Mouse (Mus musculus) G1E (cell line): ENCODE data around the gene Vps13a. TPM values are rescaled to one million over a fixed set of nuclear protein-coding genes. Genes with fewer than 3 reads are reported as not detected.

ENCODE experiments used
- ATAC-seq: 2 replicates; pipeline ENCODE4 v1.8.0; 2016; ENCODE audit warnings: mild to moderate bottlenecking; ENCODE audit not compliant: insufficient number of reproducible peaks, poor library complexity, low FRiP score, severe bottlenecking; ENCODE audit errors: extremely low read depth
- DNase-seq: peaks from one replicate; pipeline ENCODE4 v3.0.0; 2012; ENCODE audit warnings: low spot score
- H3K27me3 ChIP-seq: 2 replicates; pipeline ENCODE4 v1.6.1; 2012; ENCODE audit warnings: mild to moderate bottlenecking, low read length, inconsistent platforms; ENCODE audit not compliant: insufficient read depth
- H3K36me3 ChIP-seq: replicated peaks from 2 replicates; pipeline ENCODE3; 2012; ENCODE audit warnings: mild to moderate bottlenecking, inconsistent platforms
- H3K4me1 ChIP-seq: 2 replicates; pipeline ENCODE4 v1.6.1; 2012; ENCODE audit warnings: low read depth, low read length, inconsistent platforms, mixed read lengths; ENCODE audit not compliant: insufficient read depth
- H3K4me3 ChIP-seq: 2 replicates; pipeline ENCODE4 v1.5.1; 2012; ENCODE audit warnings: low read depth, mild to moderate bottlenecking, inconsistent platforms, low read length, moderate library complexity, mixed read lengths
- H3K9me3 ChIP-seq: replicated peaks from 2 replicates; pipeline ENCODE4 v1.6.1; 2012; ENCODE audit warnings: inconsistent platforms
- CTCF ChIP-seq: IDR thresholded peaks from 2 replicates; pipeline ENCODE4 v1.5.1; 2012; ENCODE audit warnings: low read depth, low read length, inconsistent platforms, mixed read lengths
- GATA1 ChIP-seq: IDR thresholded peaks from 2 replicates; pipeline ENCODE4 v1.6.1; 2012; ENCODE audit warnings: borderline replicate concordance, low read length, inconsistent platforms, mixed read lengths
- GATA2 ChIP-seq: IDR thresholded peaks from 2 replicates; pipeline ENCODE4 v1.6.1; 2012; ENCODE audit warnings: low read depth, low read length, inconsistent platforms, borderline replicate concordance
- POLR2AphosphoS5 ChIP-seq: IDR thresholded peaks from 2 replicates; pipeline ENCODE4 v1.6.1; 2012; ENCODE audit warnings: low read depth, low read length, inconsistent platforms; ENCODE audit not compliant: insufficient replicate concordance
- TAL1 ChIP-seq: conservative IDR thresholded peaks from 2 replicates; pipeline ENCODE4 v1.6.1; 2012; ENCODE audit warnings: low read depth, low read length, inconsistent platforms, mixed read lengths
- polyA plus RNA-seq: library from polyadenylated mRNA; stranded (reverse); fragments of >175 nt; gene quantifications from 2 replicates; pipeline ENCODE4 v1.2.3, GENCODE M21; 2012
- total RNA-seq, 2 experiments: library from RNA; stranded (forward) in 1 of 2; stranded (reverse) in 1 of 2; fragments of 200-1000 nt in 1 of 2; fragments of >200 nt in 1 of 2; fragmentation: Nextera tagmentation in 1 of 2; gene quantifications; 2 replicates each; pipeline ENCODE4 v1.2.3; 2014 to 2017

Vps13a gene
- total and polyA plus RNA-seq, 3 experiments, result 4.7 to 125 (median 89.9) TPM

- TF ChIP-seq POLR2AphosphoS5 (no peak), CTCF (no peak), TAL1 (no peak), GATA2 (no peak), GATA1 (no peak)
- Histone ChIP-seq H3K36me3 (no peaks in the 10 kb centered on the region), H3K4me3 (no peak overlapping the region), H3K27me3 (peaks cover 6% of the 10 kb centered on the region; the same call in 1 of the 2 replicates), H3K9me3 (no peaks in the 10 kb centered on the region), H3K4me1 (peaks cover 12% of the 10 kb centered on the region)
- DNase-seq (no peak), ATAC-seq (no peak)
These were observed 4.1 kb upstream of the Vps13a start for GRCm38 (mm10) chr19:16784879-16785278.

GRCm38 (mm10) chr19:16781406-16782019 lies 780 bp upstream of the Vps13a start:
- ATAC-seq (no peak), DNase-seq (no peak)
- Histone ChIP-seq H3K9me3 (no peaks in the 10 kb centered on the region), H3K36me3 (no peaks in the 10 kb centered on the region), H3K4me3 (peak overlapping the region; percentile 89), H3K27me3 (no peaks in the 10 kb centered on the region), H3K4me1 (peaks cover 29% of the 10 kb centered on the region)
- TF ChIP-seq TAL1 (no peak), GATA1 (no peak), CTCF (no peak), GATA2 (no peak), POLR2AphosphoS5 (no peak)

- H3K36me3 ChIP-seq, result peaks cover 4% of the 10 kb centered on the region
- peak; percentile 23 for DNase-seq
- H3K27me3 ChIP-seq, result no peaks in the 10 kb centered on the region
- H3K9me3 ChIP-seq, result no peaks in the 10 kb centered on the region
- peak overlapping the region; percentile 89 for H3K4me3 ChIP-seq
- ATAC-seq, result no peak
- TF ChIP-seq POLR2AphosphoS5 (no peak), GATA1 (no peak), TAL1 (no peak), GATA2 (no peak), CTCF (no peak)
- H3K4me1 ChIP-seq, result peaks cover 34% of the 10 kb centered on the region
These were observed 416 bp downstream of the Vps13a start for GRCm38 (mm10) chr19:16780251-16780783.

GRCm38 (mm10) chr19:16779786-16780185 lies 947 bp downstream of the Vps13a start:
- H3K4me1 ChIP-seq, result peaks cover 34% of the 10 kb centered on the region
- DNase-seq (no peak), ATAC-seq (no peak)
- no peaks in the 10 kb centered on the region for H3K9me3 ChIP-seq
- H3K4me3 ChIP-seq, result peak overlapping the region; percentile 89
- H3K27me3 ChIP-seq, result no peaks in the 10 kb centered on the region
- peaks cover 4% of the 10 kb centered on the region for H3K36me3 ChIP-seq
- TF ChIP-seq GATA2, result no peak
- TF ChIP-seq CTCF, result no peak
- TF ChIP-seq GATA1, result no peak
- TF ChIP-seq POLR2AphosphoS5, result no peak
- TF ChIP-seq TAL1, result no peak

- Histone ChIP-seq H3K4me3 (peak overlapping the region; percentile 54; the same call in 1 of the 2 replicates), H3K36me3 (peaks cover 4% of the 10 kb centered on the region), H3K9me3 (no peaks in the 10 kb centered on the region), H3K27me3 (no peaks in the 10 kb centered on the region), H3K4me1 (peaks cover 34% of the 10 kb centered on the region)
- ATAC-seq (no peak), DNase-seq (no peak)
- TF ChIP-seq POLR2AphosphoS5, result no peak
- no peak for TF ChIP-seq TAL1
- TF ChIP-seq GATA2, result no peak
- no peak for TF ChIP-seq CTCF
- TF ChIP-seq GATA1, result no peak
These were observed 1.5 kb downstream of the Vps13a start for GRCm38 (mm10) chr19:16779281-16779680.

GRCm38 (mm10) chr19:16778578-16778977 lies 2.2 kb downstream of the Vps13a start:
- Histone ChIP-seq H3K4me1 (peaks cover 38% of the 10 kb centered on the region), H3K4me3 (peak overlapping the region; percentile 61; the same call in 1 of the 2 replicates), H3K27me3 (no peaks in the 10 kb centered on the region), H3K36me3 (peaks cover 6% of the 10 kb centered on the region), H3K9me3 (no peaks in the 10 kb centered on the region)
- ATAC-seq, result no peak
- TF ChIP-seq GATA1 (no peak), TAL1 (no peak), GATA2 (no peak), CTCF (no peak), POLR2AphosphoS5 (no peak)
- DNase-seq, result no peak
